Mouse (Mus musculus): ENCODE results near the gene Gm17693.
"Not testable (repeated sequence)": the region's sequence is repeated elsewhere in the genome, so short reads cannot be mapped to it uniquely, and the experiment has no call there.

Gene Gm17693

GRCm38 (mm10) chrX:125705144-125705543 lies at the start of gene Gm17693:
Gm17693 (plus strand) TSS chrX:125705444.
- not testable (repeated sequence) for DNase-seq

Measured in kidney, postnatal 4 days (tissue).